Mouse (Mus musculus): ENCODE results near the gene Gm3618. TPM values are rescaled to one million over a fixed set of nuclear protein-coding genes. Genes with fewer than 3 reads are reported as not detected.
"Not testable (repeated sequence)": the region's sequence is repeated elsewhere in the genome, so short reads cannot be mapped to it uniquely, and the experiment has no call there.

Gm3618 gene
- total RNA-seq (2021): not detected
- long read RNA-seq, experiment 1: 0 reads
- long read RNA-seq, experiment 2: 0 reads

GRCm38 (mm10) chr14:6343578-6343977, at the start of gene Gm3618:
TSS of gene Gm3618 (minus strand) at chr14:6343678.
- DNase-seq (ENCODE audit: low spot score): not testable (repeated sequence)

- DNase-seq (ENCODE audit: low spot score): not testable (repeated sequence)
Measured at GRCm38 (mm10) chr14:6390219-6390618, 46.7 kb upstream of the Gm3618 start, which contains the start of gene Gm16440. TSS of gene Gm16440 (minus strand) at chr14:6390319.

GRCm38 (mm10) chr14:6304743-6305142, 38.7 kb downstream of the Gm3618 start, which contains the start of gene Gm21103:
TSS of gene Gm21103 (minus strand) at chr14:6304843.
- DNase-seq (ENCODE audit: low spot score): not testable (repeated sequence)

- DNase-seq (ENCODE audit: low spot score): peak; percentile 26
Measured at GRCm38 (mm10) chr14:6286931-6287715, 56.4 kb downstream of the Gm3618 start, which contains the start of gene Gm3411. TSS of gene Gm3411 (minus strand) at chr14:6287250.

Other genes starting within 250 kb of the Gm3618 start
- gene Gm8206, start 249.7 kb downstream of the Gm3618 start, total RNA-seq (2021): not detected
- gene Gm3468, start 235.0 kb downstream of the Gm3618 start, total RNA-seq (2021): not detected
- gene Gm3476, start 217.9 kb downstream of the Gm3618 start, total RNA-seq (2021): not detected
- gene Gm21560, start 124.4 kb downstream of the Gm3618 start, total RNA-seq (2021): not detected
- not detected for gene Gm3411, start 56.4 kb downstream of the Gm3618 start, total RNA-seq (2021)
- not detected for gene Gm21103, start 38.8 kb downstream of the Gm3618 start, total RNA-seq (2021)
- not detected for gene Gm16440, start 46.6 kb upstream of the Gm3618 start, total RNA-seq (2021)
- not detected for gene Gm3591, start 68.8 kb upstream of the Gm3618 start, total RNA-seq (2021)
- gene Gm3594, start 100.9 kb upstream of the Gm3618 start, total RNA-seq (2021): not detected
- not detected for gene Gm8356, start 193.6 kb upstream of the Gm3618 start, total RNA-seq (2021)
- not detected for gene Gm3629, start 246.9 kb upstream of the Gm3618 start, total RNA-seq (2021)